Mouse (Mus musculus): ENCODE data around the gene Man1b1.

- TF ChIP-seq POLR2A (IDR thresholded peaks at IDR 0.05; ENCODE audit: low read depth, low read length): no peak
- no peak for TF ChIP-seq CTCF (IDR thresholded peaks at IDR 0.05; ENCODE audit: extremely low read depth, insufficient read depth, insufficient read length, insufficient replicate concordance)
Measured at GRCm38 (mm10) chr2:25303452-25303851, 28.7 kb upstream of the Man1b1 start.

All from spleen, adult 2 months (tissue).